Mouse (Mus musculus): ENCODE data around the gene Slc11a1. TPM values are rescaled to one million over a fixed set of nuclear protein-coding genes. Genes with fewer than 3 reads are reported as not detected.
A peak's percentile ranks its signal among the peaks of the same experiment; 100 is the strongest.
"Not testable (repeated sequence)": the region's sequence is repeated elsewhere in the genome, so short reads cannot be mapped to it uniquely, and the experiment has no call there.

The Slc11a1 gene
- polyA plus RNA-seq, 1 experiment from 2014 or later: 1.8 TPM

DNA sequence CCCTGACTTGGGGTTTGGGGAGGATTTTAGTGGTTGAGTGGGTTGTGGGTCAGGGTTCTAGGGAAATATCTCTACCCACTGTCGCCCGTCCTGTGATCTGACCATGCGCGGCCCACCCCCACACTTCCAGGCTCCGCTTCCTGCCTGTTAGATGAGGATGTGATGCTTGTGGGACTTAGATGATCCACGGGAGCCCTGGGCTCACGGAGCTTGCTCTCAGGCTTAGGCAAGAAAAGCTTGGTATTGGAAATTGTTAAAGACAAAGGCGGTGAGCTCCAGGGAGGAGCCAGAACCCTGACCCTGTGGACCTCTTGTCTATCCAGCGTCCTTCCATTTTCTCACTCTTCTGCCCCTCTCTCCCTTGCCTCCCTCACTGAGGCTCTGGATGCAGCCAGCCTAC, 35.1 kb upstream of the Slc11a1 start:
- H3K36me3 ChIP-seq: peaks cover 12% of the 10 kb centered on the region
- H3K4me1 ChIP-seq (replicated peaks): peaks cover 41% of the 10 kb centered on the region
- WGBS: 90% methylated on average over 9 of the region's 9 CpGs
- H3K9me3 ChIP-seq: no peaks in the 10 kb centered on the region
- no peaks in the 10 kb centered on the region for H3K27me3 ChIP-seq (ENCODE audit: insufficient read depth, poor library complexity, severe bottlenecking)
- no peak overlapping the region for H3K27ac ChIP-seq
- no peak for DNase-seq (ENCODE audit: low spot score)
- no peak overlapping the region for H3K4me3 ChIP-seq

GRCm38 (mm10) chr1:74340361-74340764, 34.6 kb upstream of the Slc11a1 start:
- H3K36me3 ChIP-seq: peaks cover 12% of the 10 kb centered on the region
- H3K4me3 ChIP-seq: no peak overlapping the region
- no peaks in the 10 kb centered on the region for H3K27me3 ChIP-seq (ENCODE audit: insufficient read depth, poor library complexity, severe bottlenecking)
- DNase-seq (ENCODE audit: low spot score): no peak
- peaks cover 36% of the 10 kb centered on the region for H3K4me1 ChIP-seq (replicated peaks)
- no peak overlapping the region for H3K27ac ChIP-seq
- WGBS: 92% methylated on average over 6 of the region's 6 CpGs
- no peaks in the 10 kb centered on the region for H3K9me3 ChIP-seq

GRCm38 (mm10) chr1:74340992-74341391, 34.0 kb upstream of the Slc11a1 start:
- not testable (repeated sequence) for H3K4me3 ChIP-seq; DNase-seq (ENCODE audit: low spot score); H3K9me3 ChIP-seq; H3K27ac ChIP-seq; H3K27me3 ChIP-seq (ENCODE audit: insufficient read depth, poor library complexity, severe bottlenecking)
- Histone ChIP-seq H3K4me1 (replicated peaks) (peaks cover 34% of the 10 kb centered on the region), H3K36me3 (peaks cover 12% of the 10 kb centered on the region)
- 92% methylated on average over 4 of the region's 4 CpGs for WGBS

DNA sequence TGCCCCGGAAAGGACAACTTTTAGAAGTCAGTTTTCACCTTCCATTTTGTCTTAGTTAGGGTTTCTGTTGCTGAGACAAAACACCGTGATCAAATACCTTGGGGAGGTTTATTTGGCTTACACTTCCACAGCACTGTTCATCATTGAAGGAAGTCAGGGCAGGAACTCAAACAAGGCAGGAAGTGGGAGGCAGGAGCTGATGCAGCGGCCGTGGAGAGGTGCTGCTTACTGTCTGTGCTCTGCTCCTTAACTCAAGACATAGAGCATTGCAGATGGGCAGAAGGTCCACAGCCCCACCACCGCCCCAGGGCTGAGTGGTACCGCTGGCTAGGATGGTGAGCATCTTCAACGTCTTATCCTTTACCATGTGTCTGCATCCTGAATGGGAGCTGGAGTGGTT, 33.1 kb upstream of the Slc11a1 start:
- 90% methylated on average over 7 of the region's 7 CpGs for WGBS
- no peak for DNase-seq (ENCODE audit: low spot score)
- Histone ChIP-seq H3K4me3 (no peak overlapping the region), H3K9me3 (no peaks in the 10 kb centered on the region), H3K4me1 (replicated peaks) (peaks cover 34% of the 10 kb centered on the region), H3K27ac (no peak overlapping the region), H3K27me3 (ENCODE audit: insufficient read depth, poor library complexity, severe bottlenecking) (no peaks in the 10 kb centered on the region), H3K36me3 (peaks cover 12% of the 10 kb centered on the region)

DNA sequence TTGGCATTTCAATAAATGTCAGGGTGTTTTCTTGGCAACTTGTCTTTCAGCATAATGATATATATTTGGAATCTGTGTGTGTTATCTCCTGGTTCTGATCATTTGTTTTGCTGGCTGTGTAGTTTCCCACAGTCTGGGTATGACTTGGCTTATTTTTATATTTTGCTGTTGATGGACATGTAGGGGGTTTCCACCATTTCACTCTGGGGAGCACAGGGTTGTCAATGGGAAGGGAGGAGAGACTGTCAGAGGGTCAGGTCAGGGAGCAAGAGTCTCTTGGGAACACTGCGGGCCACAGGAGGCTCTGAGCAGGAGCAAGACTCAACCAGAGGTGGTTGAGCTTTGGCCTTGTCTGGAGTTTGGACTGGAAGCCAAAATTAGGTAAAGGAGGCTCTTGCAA, 32.7 kb upstream of the Slc11a1 start:
- Histone ChIP-seq H3K36me3 (peaks cover 12% of the 10 kb centered on the region), H3K27ac (0 out of 2 replicates have a peak overlapping the region, but pooled peaks have one; percentile 1), H3K27me3 (ENCODE audit: insufficient read depth, poor library complexity, severe bottlenecking) (no peaks in the 10 kb centered on the region), H3K4me1 (replicated peaks) (peaks cover 34% of the 10 kb centered on the region), H3K4me3 (no peak overlapping the region), H3K9me3 (no peaks in the 10 kb centered on the region)
- DNase-seq (ENCODE audit: low spot score): no peak
- WGBS: 92% methylated on average over 1 of the region's 1 CpGs

GRCm38 (mm10) chr1:74343161-74343560, 31.8 kb upstream of the Slc11a1 start:
- no peaks in the 10 kb centered on the region for H3K27me3 ChIP-seq (ENCODE audit: insufficient read depth, poor library complexity, severe bottlenecking)
- WGBS: 63% methylated on average over 5 of the region's 5 CpGs
- peaks cover 17% of the 10 kb centered on the region for H3K36me3 ChIP-seq
- H3K4me3 ChIP-seq: no peak overlapping the region
- peak overlapping the region; percentile 77 for H3K27ac ChIP-seq
- no peaks in the 10 kb centered on the region for H3K9me3 ChIP-seq
- H3K4me1 ChIP-seq (replicated peaks): peaks cover 32% of the 10 kb centered on the region
- DNase-seq (ENCODE audit: low spot score): no peak

GRCm38 (mm10) chr1:74344163-74344916, 30.7 kb upstream of the Slc11a1 start:
- H3K27ac ChIP-seq: no peak overlapping the region
- no peaks in the 10 kb centered on the region for H3K9me3 ChIP-seq
- H3K36me3 ChIP-seq: peaks cover 28% of the 10 kb centered on the region
- DNase-seq (ENCODE audit: low spot score): no peak
- H3K4me3 ChIP-seq: no peak overlapping the region
- H3K27me3 ChIP-seq (ENCODE audit: insufficient read depth, poor library complexity, severe bottlenecking): no peaks in the 10 kb centered on the region
- H3K4me1 ChIP-seq (replicated peaks): peaks cover 26% of the 10 kb centered on the region
- 84% methylated on average over 11 of the region's 11 CpGs for WGBS

DNA sequence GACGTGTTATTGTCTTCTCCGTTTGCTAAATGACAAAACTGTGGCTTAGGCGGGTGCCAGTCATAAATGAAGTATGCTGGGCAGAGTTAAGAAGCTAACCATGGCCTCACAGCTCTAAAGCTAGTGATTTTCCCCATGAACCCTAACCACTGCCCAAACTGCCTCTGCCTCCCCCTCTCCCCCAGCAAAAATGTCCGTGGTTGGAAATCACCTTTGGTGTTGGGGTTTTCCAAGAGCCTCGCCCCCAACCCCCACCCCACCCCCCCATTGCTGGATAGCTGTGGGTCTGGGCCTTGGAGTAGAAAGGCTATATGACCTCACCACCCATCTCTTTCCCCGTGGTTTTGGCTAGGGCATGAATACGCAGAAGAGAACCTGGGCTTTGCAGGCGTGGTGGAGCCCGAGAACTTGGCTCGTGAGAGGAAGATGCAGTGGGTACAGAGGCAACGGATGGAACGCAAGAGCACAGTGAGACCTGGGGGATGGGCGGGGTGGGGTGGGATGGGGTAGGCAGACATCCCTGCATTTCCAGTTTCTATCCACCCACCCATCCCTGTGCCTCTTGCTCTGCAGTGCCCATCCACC, 23.7 kb upstream of the Slc11a1 start:
- Histone ChIP-seq H3K36me3 (peaks cover 57% of the 10 kb centered on the region), H3K27ac (no peak overlapping the region), H3K4me3 (no peak overlapping the region), H3K4me1 (replicated peaks) (peaks cover 10% of the 10 kb centered on the region; the same call in 1 of the 2 replicates), H3K27me3 (ENCODE audit: insufficient read depth, poor library complexity, severe bottlenecking) (no peaks in the 10 kb centered on the region), H3K9me3 (no peaks in the 10 kb centered on the region)
- DNase-seq (ENCODE audit: low spot score): no peak
- 92% methylated on average over 13 of the region's 13 CpGs for WGBS

DNA sequence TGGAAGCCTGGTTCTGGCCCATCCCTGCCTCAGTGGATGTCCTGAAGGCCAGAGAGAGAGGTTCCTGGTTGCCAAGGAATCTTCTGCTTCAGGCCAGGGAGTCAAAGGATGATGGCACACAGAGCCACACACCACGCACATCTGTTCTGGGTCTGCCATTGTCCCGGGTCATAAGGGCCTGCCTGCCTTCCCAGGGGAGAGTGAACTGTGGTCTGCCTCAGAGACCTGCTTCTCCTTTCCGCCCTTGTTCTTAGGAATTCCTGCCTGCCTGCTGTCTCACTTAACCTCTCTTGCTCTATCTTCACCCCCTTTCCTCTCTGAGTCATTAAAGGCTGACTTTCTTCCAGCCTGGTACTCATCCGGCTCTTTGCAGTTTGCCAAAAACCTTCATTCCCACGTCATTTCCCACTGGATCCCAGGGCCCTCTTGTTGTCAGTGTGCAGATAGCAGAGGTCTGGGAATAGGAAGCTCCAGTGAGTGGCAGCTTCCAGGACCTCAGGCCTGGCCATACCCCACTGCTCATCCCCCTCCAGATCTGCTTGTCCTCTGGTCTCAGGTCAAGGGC, 22.4 kb upstream of the Slc11a1 start:
- WGBS: 74% methylated on average over 5 of the region's 5 CpGs
- Histone ChIP-seq H3K36me3 (peaks cover 54% of the 10 kb centered on the region), H3K4me3 (no peak overlapping the region), H3K27ac (0 out of 2 replicates have a peak overlapping the region, but pooled peaks have one; percentile 30), H3K9me3 (no peaks in the 10 kb centered on the region), H3K4me1 (replicated peaks) (0 out of 2 replicates have a peak, but pooled peaks cover 10% of the 10 kb centered on the region), H3K27me3 (ENCODE audit: insufficient read depth, poor library complexity, severe bottlenecking) (no peaks in the 10 kb centered on the region)
- DNase-seq (ENCODE audit: low spot score): no peak

GRCm38 (mm10) chr1:74353453-74354229, 21.4 kb upstream of the Slc11a1 start:
- H3K36me3 ChIP-seq: peaks cover 46% of the 10 kb centered on the region
- H3K9me3 ChIP-seq: no peaks in the 10 kb centered on the region
- no peaks in the 10 kb centered on the region for H3K27me3 ChIP-seq (ENCODE audit: insufficient read depth, poor library complexity, severe bottlenecking)
- no peak overlapping the region for H3K27ac ChIP-seq
- WGBS: 92% methylated on average over 9 of the region's 9 CpGs
- DNase-seq (ENCODE audit: low spot score): no peak
- H3K4me1 ChIP-seq (replicated peaks): 0 out of 2 replicates have a peak, but pooled peaks cover 10% of the 10 kb centered on the region
- no peak overlapping the region for H3K4me3 ChIP-seq

DNA sequence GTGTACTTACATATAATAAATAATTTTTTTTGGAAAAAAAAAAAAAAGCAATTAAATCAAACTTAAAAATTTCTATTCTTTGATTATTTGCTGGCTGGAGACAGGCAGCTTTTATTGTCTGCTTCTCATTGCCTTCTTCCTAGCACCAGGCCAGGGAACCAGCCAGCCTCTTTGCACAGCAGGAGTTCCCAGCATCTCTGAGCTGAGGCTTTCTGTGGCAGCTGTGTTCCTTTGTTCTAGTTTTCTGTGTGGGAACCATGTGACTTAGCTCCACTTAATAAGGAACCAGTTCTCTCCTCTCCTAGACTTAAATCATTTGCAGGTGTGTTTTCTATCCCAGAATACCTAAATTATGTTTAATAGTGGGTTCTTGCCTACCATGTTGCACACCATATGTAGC, 17.5 kb upstream of the Slc11a1 start:
- Histone ChIP-seq H3K27ac (no peak overlapping the region), H3K27me3 (ENCODE audit: insufficient read depth, poor library complexity, severe bottlenecking) (no peaks in the 10 kb centered on the region), H3K36me3 (peaks cover 12% of the 10 kb centered on the region), H3K9me3 (no peaks in the 10 kb centered on the region), H3K4me1 (replicated peaks) (peaks cover 14% of the 10 kb centered on the region; the same call in 1 of the 2 replicates), H3K4me3 (no peak overlapping the region)
- DNase-seq (ENCODE audit: low spot score): no peak

- Histone ChIP-seq H3K4me1 (replicated peaks) (peaks cover 16% of the 10 kb centered on the region; the same call in 1 of the 2 replicates), H3K9me3 (no peaks in the 10 kb centered on the region), H3K27me3 (ENCODE audit: insufficient read depth, poor library complexity, severe bottlenecking) (no peaks in the 10 kb centered on the region), H3K27ac (no peak overlapping the region), H3K36me3 (no peaks in the 10 kb centered on the region), H3K4me3 (no peak overlapping the region)
- WGBS: 84% methylated on average over 5 of the region's 5 CpGs
- DNase-seq (ENCODE audit: low spot score): no peak
Observed at GRCm38 (mm10) chr1:74359952-74360517, 15.0 kb upstream of the Slc11a1 start.
